Mouse (Mus musculus) heart, embryonic 16.5 days (tissue): ENCODE results near the gene Hivep3. TPM values are rescaled to one million over a fixed set of nuclear protein-coding genes. Genes with fewer than 3 reads are reported as not detected.

Source experiments
- ATAC-seq: fragments of 200-750 bp; cut with Nextera tagmentation; replicated peaks from 2 replicates; pipeline ENCODE4 v1.8.0; 2017; ENCODE audit warnings: moderate number of reproducible peaks; ENCODE audit not compliant: insufficient read depth, low FRiP score; ENCODE audit errors: extremely low read depth
- H3K27ac ChIP-seq: fragments of 300-500 bp; sonication (generic); 2 replicates; pipeline ENCODE4 v1.5.1; 2014; ENCODE audit warnings: mild to moderate bottlenecking, low read length, control low read depth, moderate library complexity
- H3K27me3 ChIP-seq: fragments of 300-500 bp; sonication (generic); 2 replicates; pipeline ENCODE4 v1.6.1; 2014; ENCODE audit warnings: low read length, mixed read lengths; ENCODE audit not compliant: control insufficient read depth, insufficient read depth
- H3K36me3 ChIP-seq: fragments of 300-500 bp; sonication (generic); 2 replicates; pipeline ENCODE4 v1.6.1; 2014; ENCODE audit not compliant: control insufficient read depth, insufficient read depth
- H3K4me1 ChIP-seq: fragments of 300-500 bp; sonication (generic); 2 replicates; pipeline ENCODE4 v1.6.1; 2014; ENCODE audit warnings: low read length, mixed read lengths; ENCODE audit not compliant: control insufficient read depth, insufficient read depth
- H3K4me2 ChIP-seq: fragments of 300-500 bp; sonication (generic); 2 replicates; pipeline ENCODE4 v1.6.1; 2014; ENCODE audit warnings: low read depth, mild to moderate bottlenecking, control low read depth, low read length
- H3K4me3 ChIP-seq: fragments of 300-500 bp; sonication (generic); 2 replicates; pipeline ENCODE4 v1.5.1; 2014; ENCODE audit warnings: mild to moderate bottlenecking, control low read depth, low read length
- H3K9ac ChIP-seq: fragments of 300-500 bp; sonication (generic); 2 replicates; pipeline ENCODE4 v1.6.1; 2014; ENCODE audit warnings: low read length, control low read depth
- H3K9me3 ChIP-seq: fragments of 300-500 bp; sonication (generic); replicated peaks from 2 replicates; pipeline ENCODE4 v1.6.1; 2016; ENCODE audit warnings: low read length; ENCODE audit not compliant: control insufficient read depth
- WGBS: fragments of 180-500 bp; shearing (Covaris S2); extraction: QIAGEN DNeasy Blood & Tissue Kit; methylation state at CpG from one replicate; pipeline ENCODE4 v1.1.7; 2014; 5-methylcytosine and 5-hydroxymethylcytosine counted together
- polyA plus RNA-seq: library from polyadenylated mRNA; unstranded; fragments of >200 nt; fragmentation: Nextera tagmentation; extraction: Ambion mirVana; gene quantifications from 2 replicates; pipeline ENCODE4 v1.2.1, GENCODE M21; 2015

Gene Hivep3
- polyA plus RNA-seq, 1 experiment from 2014 or later, result 9.4 TPM

- ATAC-seq, result no peak
- Histone ChIP-seq H3K4me2 (no peak overlapping the region), H3K4me3 (no peak overlapping the region), H3K27me3 (no peaks in the 10 kb centered on the region), H3K9me3 (peaks cover 7% of the 10 kb centered on the region), H3K36me3 (no peaks in the 10 kb centered on the region), H3K4me1 (peaks cover 15% of the 10 kb centered on the region), H3K9ac (no peak overlapping the region), H3K27ac (peak overlapping the region; percentile 75)
- WGBS, result 75% methylated on average over 6 of the region's 6 CpGs
Measured at GRCm38 (mm10) chr4:119948406-119948805, 214.8 kb downstream of the Hivep3 start.

GRCm38 (mm10) chr4:119948922-119949614 lies 215.5 kb downstream of the Hivep3 start:
- Histone ChIP-seq H3K27me3 (no peaks in the 10 kb centered on the region), H3K4me3 (no peak overlapping the region), H3K9ac (no peak overlapping the region; the same call in 1 of the 2 replicates), H3K4me2 (0 out of 2 replicates have a peak overlapping the region, but pooled peaks have one; percentile 6), H3K36me3 (no peaks in the 10 kb centered on the region), H3K27ac (peak overlapping the region; percentile 75), H3K4me1 (peaks cover 15% of the 10 kb centered on the region), H3K9me3 (peaks cover 7% of the 10 kb centered on the region)
- WGBS, result 31% methylated on average over 12 of the region's 12 CpGs
- peak; percentile 40; the same call in 1 of the 2 replicates for ATAC-seq

GRCm38 (mm10) chr4:119950181-119950580 lies 216.6 kb downstream of the Hivep3 start:
- Histone ChIP-seq H3K4me2 (no peak overlapping the region), H3K4me1 (peaks cover 15% of the 10 kb centered on the region), H3K4me3 (no peak overlapping the region), H3K9ac (no peak overlapping the region), H3K27me3 (no peaks in the 10 kb centered on the region), H3K9me3 (peaks cover 3% of the 10 kb centered on the region), H3K27ac (no peak overlapping the region), H3K36me3 (no peaks in the 10 kb centered on the region)
- no peak for ATAC-seq
- 85% methylated on average over 5 of the region's 5 CpGs for WGBS

GRCm38 (mm10) chr4:119951081-119951480 lies 217.5 kb downstream of the Hivep3 start:
- 83% methylated on average over 1 of the region's 1 CpGs for WGBS
- H3K27me3 ChIP-seq, result no peaks in the 10 kb centered on the region
- H3K36me3 ChIP-seq, result no peaks in the 10 kb centered on the region
- no peak for ATAC-seq
- H3K4me3 ChIP-seq, result no peak overlapping the region
- no peak overlapping the region for H3K27ac ChIP-seq
- H3K9ac ChIP-seq, result no peak overlapping the region
- no peak overlapping the region for H3K4me2 ChIP-seq
- peaks cover 15% of the 10 kb centered on the region for H3K4me1 ChIP-seq
- H3K9me3 ChIP-seq, result no peaks in the 10 kb centered on the region

GRCm38 (mm10) chr4:119955008-119955407 lies 221.4 kb downstream of the Hivep3 start:
- 84% methylated on average over 7 of the region's 7 CpGs for WGBS
- no peak overlapping the region for H3K4me2 ChIP-seq
- H3K9ac ChIP-seq, result no peak overlapping the region
- H3K27me3 ChIP-seq, result no peaks in the 10 kb centered on the region
- H3K4me3 ChIP-seq, result no peak overlapping the region
- H3K9me3 ChIP-seq, result no peaks in the 10 kb centered on the region
- ATAC-seq, result no peak
- H3K36me3 ChIP-seq, result no peaks in the 10 kb centered on the region
- no peak overlapping the region for H3K27ac ChIP-seq
- H3K4me1 ChIP-seq, result peaks cover 14% of the 10 kb centered on the region

GRCm38 (mm10) chr4:119957970-119958369 lies 224.4 kb downstream of the Hivep3 start:
- Histone ChIP-seq H3K4me3 (no peak overlapping the region), H3K9ac (no peak overlapping the region), H3K36me3 (no peaks in the 10 kb centered on the region), H3K4me2 (no peak overlapping the region), H3K27me3 (no peaks in the 10 kb centered on the region), H3K4me1 (peaks cover 27% of the 10 kb centered on the region), H3K9me3 (no peaks in the 10 kb centered on the region), H3K27ac (no peak overlapping the region)
- WGBS, result 91% methylated on average over 2 of the region's 2 CpGs
- no peak for ATAC-seq

GRCm38 (mm10) chr4:119959293-119959692 lies 225.7 kb downstream of the Hivep3 start:
- Histone ChIP-seq H3K27me3 (no peaks in the 10 kb centered on the region), H3K4me2 (peak overlapping the region; percentile 13; the same call in 1 of the 2 replicates), H3K4me1 (peaks cover 27% of the 10 kb centered on the region), H3K27ac (peak overlapping the region; percentile 83), H3K4me3 (no peak overlapping the region), H3K9ac (no peak overlapping the region), H3K36me3 (no peaks in the 10 kb centered on the region), H3K9me3 (no peaks in the 10 kb centered on the region)
- ATAC-seq, result peak; percentile 89
- WGBS, result 12% methylated on average over 7 of the region's 7 CpGs

- Histone ChIP-seq H3K4me2 (peak overlapping the region; percentile 13; the same call in 1 of the 2 replicates), H3K9ac (peak overlapping the region; percentile 30; the same call in 1 of the 2 replicates), H3K27ac (peak overlapping the region; percentile 83), H3K9me3 (no peaks in the 10 kb centered on the region), H3K4me3 (no peak overlapping the region), H3K36me3 (no peaks in the 10 kb centered on the region), H3K4me1 (peaks cover 27% of the 10 kb centered on the region), H3K27me3 (no peaks in the 10 kb centered on the region)
- no peak for ATAC-seq
- 50% methylated on average over 1 of the region's 1 CpGs for WGBS
Measured at GRCm38 (mm10) chr4:119959873-119960272, 226.3 kb downstream of the Hivep3 start.

GRCm38 (mm10) chr4:119960523-119960922 lies 226.9 kb downstream of the Hivep3 start:
- WGBS, result 84% methylated on average over 6 of the region's 6 CpGs
- no peak overlapping the region; the same call in 1 of the 2 replicates for H3K9ac ChIP-seq
- no peak overlapping the region for H3K4me3 ChIP-seq
- no peaks in the 10 kb centered on the region for H3K36me3 ChIP-seq
- no peak overlapping the region for H3K27ac ChIP-seq
- no peaks in the 10 kb centered on the region for H3K9me3 ChIP-seq
- no peaks in the 10 kb centered on the region for H3K27me3 ChIP-seq
- H3K4me1 ChIP-seq, result peaks cover 33% of the 10 kb centered on the region
- H3K4me2 ChIP-seq, result no peak overlapping the region
- ATAC-seq, result no peak
